Comparison of ENCODE assay signal across 31 mouse cellular contexts in genomic region chr8:94304412-94304811, GRCm38 (mm10). TPM values are rescaled to one million over a fixed set of nuclear protein-coding genes. Genes with fewer than 3 reads are reported as not detected.
DNase-seq lines count a peak whose midpoint lies in the region; ATAC-seq and TF ChIP-seq lines count a peak whose summit lies in the region.
"Had no signal": no experiment of that assay in that cellular context is flagged by ENCODE, and none has a peak within 500 bp of the region (broad histone marks: within the 10 kb centered on the region; RNA-seq: fewer than 3 reads in every experiment).

No protein-coding gene starts in this region.

- no peaks in the 10 kb centered on the region for H3K9me3 ChIP-seq in intestine, embryonic 15.5 days
- H3K9me3 ChIP-seq in intestine, postnatal 0 days (ENCODE audit: control insufficient read depth), result no peaks in the 10 kb centered on the region
- H3K9me3 ChIP-seq: embryonic facial prominence, embryonic 13.5 days; embryonic facial prominence, embryonic 15.5 days; forebrain, embryonic 10.5 days; forebrain, embryonic 12.5 days; G1E had no signal

- peak; percentile 9 for DNase-seq in heart, adult 11 months
- no peak for DNase-seq in heart, adult 9 months (ENCODE audit: low spot score in 2 of 2)
- no peak for DNase-seq in layer of hippocampus, postnatal 36 days
- DNase-seq in right cerebral cortex, postnatal 25 days, result no peak
- DNase-seq: adrenal gland, adult 8-10 months; adrenal gland, postnatal 25 days; B cell, adult 2 months; cerebellum, adult 11 months; cerebellum, adult 18-20 months; cerebellum, adult 8-10 months; cerebellum, adult 9-11 months; cerebellum, postnatal 14 days; cerebellum, postnatal 36 days; embryo, embryonic 11 days had no signal

- no peak overlapping the region; the same call in 1 of the 2 replicates for H3K27ac ChIP-seq in intestine, embryonic 15.5 days
- H3K27ac ChIP-seq in intestine, postnatal 0 days (ENCODE audit: low read depth, low read length), result peak overlapping the region; percentile 69
- peak overlapping the region; percentile 13 for H3K27ac ChIP-seq in small intestine, adult 2 months (ENCODE audit: insufficient read depth, low read depth, low read length)
- H3K27ac ChIP-seq: embryonic facial prominence, embryonic 13.5 days; embryonic facial prominence, embryonic 15.5 days; forebrain, embryonic 10.5 days; forebrain, embryonic 12.5 days had no signal

- 0 out of 2 replicates have a peak, but pooled peaks cover 4% of the 10 kb centered on the region for H3K4me1 ChIP-seq in intestine, embryonic 15.5 days (replicated peaks)
- no peaks in the 10 kb centered on the region for H3K4me1 ChIP-seq in intestine, postnatal 0 days (replicated peaks; ENCODE audit: control insufficient read depth, insufficient read depth, low read length)
- peaks cover 17% of the 10 kb centered on the region for H3K4me1 ChIP-seq in small intestine, adult 2 months (ENCODE audit: control insufficient read depth, insufficient read depth, insufficient read length, low read length)
- H3K4me1 ChIP-seq: embryonic facial prominence, embryonic 13.5 days; embryonic facial prominence, embryonic 15.5 days; forebrain, embryonic 10.5 days; forebrain, embryonic 12.5 days had no signal

- no peak overlapping the region for H3K4me2 ChIP-seq in intestine, embryonic 15.5 days (replicated peaks)
- no peak overlapping the region for H3K4me2 ChIP-seq in intestine, postnatal 0 days (replicated peaks; ENCODE audit: low read depth)
- H3K4me2 ChIP-seq: embryonic facial prominence, embryonic 13.5 days; embryonic facial prominence, embryonic 15.5 days; forebrain, embryonic 12.5 days had no signal

- H3K27me3 ChIP-seq in intestine, embryonic 15.5 days (replicated peaks), result no peaks in the 10 kb centered on the region
- H3K27me3 ChIP-seq in intestine, postnatal 0 days (replicated peaks; ENCODE audit: control insufficient read depth, insufficient read depth, low read length), result no peaks in the 10 kb centered on the region
- H3K27me3 ChIP-seq in small intestine, adult 2 months (ENCODE audit: control insufficient read depth, insufficient read depth, low read length), result no peaks in the 10 kb centered on the region
- H3K27me3 ChIP-seq: CH12.LX; embryonic facial prominence, embryonic 13.5 days; embryonic facial prominence, embryonic 15.5 days; forebrain, embryonic 12.5 days; Patski had no signal

- peaks cover 17% of the 10 kb centered on the region for H3K36me3 ChIP-seq in intestine, embryonic 15.5 days
- H3K36me3 ChIP-seq in intestine, postnatal 0 days (ENCODE audit: control insufficient read depth, insufficient read depth), result peaks cover 40% of the 10 kb centered on the region
- peaks cover 30% of the 10 kb centered on the region for H3K36me3 ChIP-seq in small intestine, adult 2 months (ENCODE audit: control insufficient read depth, insufficient read depth, low read length)

- TF ChIP-seq POLR2A in small intestine, adult 2 months (IDR thresholded peaks at IDR 0.05; ENCODE audit: low read depth, low read length), result no peak

- no peak overlapping the region for H3K9ac ChIP-seq in intestine, embryonic 15.5 days
- H3K9ac ChIP-seq in intestine, postnatal 0 days (ENCODE audit: low read depth, low read length), result no peak overlapping the region
- H3K9ac ChIP-seq: embryonic facial prominence, embryonic 13.5 days; embryonic facial prominence, embryonic 15.5 days; forebrain, embryonic 12.5 days had no signal

- no peak overlapping the region for H3K4me3 ChIP-seq in intestine, embryonic 15.5 days (replicated peaks)
- no peak overlapping the region for H3K4me3 ChIP-seq in intestine, postnatal 0 days (ENCODE audit: low read depth, low read length)
- no peak overlapping the region for H3K4me3 ChIP-seq in small intestine, adult 2 months (ENCODE audit: low read depth, low read length)
- H3K4me3 ChIP-seq: embryonic facial prominence, embryonic 13.5 days; embryonic facial prominence, embryonic 15.5 days; erythroblast, embryonic 14.5 days; forebrain, embryonic 10.5 days; forebrain, embryonic 12.5 days had no signal

- TF ChIP-seq CTCF in intestine, postnatal 0 days (IDR thresholded peaks at IDR 0.05; ENCODE audit: low read depth), result no peak
- no peak for TF ChIP-seq CTCF in small intestine, adult 2 months (IDR thresholded peaks at IDR 0.05; ENCODE audit: extremely low read depth, insufficient read length, insufficient replicate concordance, low read depth, low read length)

- ATAC-seq in intestine, embryonic 15.5 days, result peak; percentile 70
- peak; percentile 72 for ATAC-seq in intestine, postnatal 0 days
- no peak for ATAC-seq in granulocyte monocyte progenitor cell, adult 5-6 weeks (replicated peaks; ENCODE audit: poor library complexity, severe bottlenecking)
- ATAC-seq: activated CD4-positive, CD25-positive, alpha-beta regulatory T cell, adult 4 months; CD4-positive, CD25-positive, alpha-beta regulatory T cell, adult 4 months; forebrain, embryonic 14.5 days; Patski had no signal

- 89% methylated on average over 2 of the region's 2 CpGs for WGBS in intestine, embryonic 15.5 days
- WGBS in intestine, postnatal 0 days, result 43% methylated on average over 2 of the region's 2 CpGs
- 57% methylated on average over 2 of the region's 2 CpGs for WGBS in small intestine, adult 2 months

RNA-seq across cellular contexts. Expression of gene Slc12a3, which starts 24.6 kb away (rescaled TPM):
- polyA plus RNA-seq in intestine, embryonic 15.5 days (2015; fragmentation: Nextera tagmentation; extraction: Ambion mirVana), result 0.06 and 0.10 TPM in 2 replicates
- polyA plus RNA-seq in intestine, postnatal 0 days (2015; fragmentation: Nextera tagmentation; extraction: Ambion mirVana), result 0.16 TPM in 1 of 2 replicates, not detected in the other
- polyA plus RNA-seq in small intestine, adult 2 months (2012; rRNA removed), result 0.06 and 0.22 TPM in 2 replicates
- total RNA-seq in layer of hippocampus, postnatal 36 days (2021), result under 1 TPM; 0.18 to 0.20 TPM
- total RNA-seq in granulocyte monocyte progenitor cell, adult 5-6 weeks (2014; fragmentation: Nextera tagmentation), result not detected in 2 replicates
- total RNA-seq in granulocyte monocyte progenitor cell, adult 5-6 weeks (2017), result 0.26 TPM in 1 of 2 replicates, not detected in the other
- total RNA-seq: common myeloid progenitor, adult 5-6 weeks had no signal
- polyA plus RNA-seq: activated CD4-positive, CD25-positive, alpha-beta regulatory T cell, adult 4 months; embryonic facial prominence, embryonic 11.5 days; erythroblast, embryonic 14.5 days; forebrain, embryonic 10.5 days; forebrain, embryonic 12.5 days; forebrain, embryonic 14.5 days; G1E had no signal
